Mouse (Mus musculus): ENCODE data around the gene Fam213a.

Gene Fam213a

GRCm38 (mm10) chr14:40943802-40944201 lies 69.8 kb downstream of the Fam213a start:
- in situ Hi-C loops (cut with MboI; ENCODE audit: low sequenced_read_pairs): no loop called here
